Mouse (Mus musculus): ENCODE measurements at regions not wholly inside any gene's neighbourhood (a gene's known extent, or its start where the extent isn't known, plus 50 kb on each side); places are given as distances from the start of the nearest gene placed in this dataset.

DNA sequence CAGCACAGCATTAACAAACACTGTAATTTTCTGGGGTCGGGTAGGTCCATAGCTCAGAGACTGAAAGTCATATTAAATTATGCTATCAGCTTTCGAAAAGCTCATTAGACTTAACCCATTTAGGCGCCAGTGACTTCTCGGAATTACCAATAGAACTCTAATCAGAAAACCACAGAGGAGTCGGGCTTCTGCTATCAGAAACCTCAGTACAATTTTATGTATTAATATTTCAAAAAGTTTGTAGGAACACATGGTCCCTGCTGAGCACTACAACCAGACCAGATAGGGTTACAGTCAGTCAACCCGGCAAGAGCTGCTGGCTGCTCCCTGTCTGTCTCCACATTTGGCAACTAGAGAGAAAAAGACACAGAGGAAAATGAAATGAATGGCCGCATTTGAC, 647.3 kb upstream of the Pabpc4l start:
- no peak overlapping the region for H3K4me3 ChIP-seq (ENCODE audit: low read depth, low read length)
- no peaks in the 10 kb centered on the region for H3K36me3 ChIP-seq (ENCODE audit: control insufficient read depth, insufficient read depth, low read length)
- no peak overlapping the region for H3K27ac ChIP-seq (ENCODE audit: low read length)
- H3K9me3 ChIP-seq (replicated peaks; ENCODE audit: control insufficient read depth, low read length, poor library complexity, severe bottlenecking) = no peaks in the 10 kb centered on the region
- H3K9ac ChIP-seq (ENCODE audit: low read depth, low read length) = no peak overlapping the region
- no peak for ATAC-seq
- no peaks in the 10 kb centered on the region for H3K27me3 ChIP-seq (ENCODE audit: control insufficient read depth, insufficient read depth, low read depth, low read length)
- H3K4me2 ChIP-seq (ENCODE audit: low read length) = no peak overlapping the region
- no peaks in the 10 kb centered on the region for H3K4me1 ChIP-seq (ENCODE audit: control insufficient read depth, insufficient read depth, low read length)
- 81% methylated on average over 7 of the region's 7 CpGs for WGBS

DNA sequence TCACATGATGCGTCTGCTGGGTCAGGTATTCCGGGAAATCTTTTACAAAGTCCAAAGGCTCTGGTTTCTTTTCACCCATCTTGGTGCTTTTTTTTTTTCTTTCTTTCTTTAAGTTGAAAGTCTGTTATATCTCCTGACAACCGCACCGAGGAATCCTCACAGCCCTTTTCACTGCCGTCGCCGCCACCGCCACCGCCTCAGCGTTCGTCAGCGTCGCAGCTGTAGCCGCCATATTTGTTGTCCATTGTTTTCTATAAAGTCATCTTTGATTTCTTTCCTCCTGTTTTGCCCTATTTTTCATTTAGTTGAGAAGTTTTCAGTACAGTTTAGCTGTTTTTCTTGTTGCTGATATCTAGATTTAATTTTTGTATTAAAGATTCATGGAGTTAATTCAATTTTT, 603.5 kb upstream of the Pabpc4l start:
- H3K27me3 ChIP-seq (ENCODE audit: control insufficient read depth, insufficient read depth, low read depth, low read length) = no peaks in the 10 kb centered on the region
- H3K4me1 ChIP-seq (ENCODE audit: control insufficient read depth, insufficient read depth, low read length) = no peaks in the 10 kb centered on the region
- H3K4me2 ChIP-seq (ENCODE audit: low read length) = no peak overlapping the region
- WGBS = 97% methylated on average over 14 of the region's 14 CpGs
- H3K36me3 ChIP-seq (ENCODE audit: control insufficient read depth, insufficient read depth, low read length) = no peaks in the 10 kb centered on the region
- H3K9ac ChIP-seq (ENCODE audit: low read depth, low read length) = no peak overlapping the region
- H3K9me3 ChIP-seq (replicated peaks; ENCODE audit: control insufficient read depth, low read length, poor library complexity, severe bottlenecking) = no peaks in the 10 kb centered on the region
- no peak for ATAC-seq
- H3K4me3 ChIP-seq (ENCODE audit: low read depth, low read length) = no peak overlapping the region
- no peak overlapping the region for H3K27ac ChIP-seq (ENCODE audit: low read length)

DNA sequence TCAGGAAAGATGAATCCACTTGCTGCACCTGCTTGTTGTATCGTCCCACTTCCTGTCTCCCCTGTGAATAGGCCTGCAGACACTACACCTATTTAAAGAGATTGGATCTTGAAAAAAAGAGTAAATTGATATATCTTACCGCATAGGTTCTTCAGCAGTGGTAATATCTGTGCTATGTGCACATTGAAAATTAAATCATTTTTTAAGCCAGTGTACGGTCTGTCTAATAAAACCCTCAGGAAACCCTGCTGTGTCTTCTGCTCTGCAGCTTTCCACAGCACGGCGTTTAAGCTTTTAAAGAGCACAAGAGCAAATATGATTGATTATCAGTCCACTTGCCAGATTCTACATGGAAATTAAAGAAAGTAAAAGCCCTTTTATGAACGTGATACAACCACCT, 577.7 kb upstream of the Pabpc4l start:
- Histone ChIP-seq H3K4me2 (ENCODE audit: low read length) (no peak overlapping the region), H3K27me3 (ENCODE audit: control insufficient read depth, insufficient read depth, low read depth, low read length) (no peaks in the 10 kb centered on the region), H3K27ac (ENCODE audit: low read length) (no peak overlapping the region), H3K4me3 (ENCODE audit: low read depth, low read length) (no peak overlapping the region), H3K36me3 (ENCODE audit: control insufficient read depth, insufficient read depth, low read length) (no peaks in the 10 kb centered on the region), H3K4me1 (ENCODE audit: control insufficient read depth, insufficient read depth, low read length) (no peaks in the 10 kb centered on the region), H3K9ac (ENCODE audit: low read depth, low read length) (no peak overlapping the region), H3K9me3 (replicated peaks; ENCODE audit: control insufficient read depth, low read length, poor library complexity, severe bottlenecking) (no peaks in the 10 kb centered on the region)
- 62% methylated on average over 6 of the region's 6 CpGs for WGBS
- no peak for ATAC-seq

DNA sequence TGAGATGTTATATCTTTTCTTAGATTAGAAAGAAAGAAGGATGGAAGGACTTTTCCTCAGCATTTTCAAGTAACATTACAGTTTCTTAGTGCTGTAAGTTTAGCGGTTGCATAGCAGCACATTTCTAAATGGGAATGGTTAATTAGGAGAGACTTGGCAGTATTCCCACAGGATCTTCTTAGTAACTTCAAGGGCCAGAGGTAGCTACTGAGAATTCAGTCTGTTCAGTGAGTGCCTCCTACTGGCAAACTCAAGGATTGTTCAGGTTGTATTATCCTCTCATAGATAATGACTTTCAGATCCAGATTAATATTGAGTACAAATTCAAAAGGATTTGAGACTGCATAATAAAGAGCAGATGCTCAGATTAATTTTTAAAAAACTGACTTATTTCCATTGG, 571.3 kb upstream of the Pabpc4l start:
- H3K4me2 ChIP-seq (ENCODE audit: low read length) = no peak overlapping the region
- H3K4me1 ChIP-seq (ENCODE audit: control insufficient read depth, insufficient read depth, low read length) = no peaks in the 10 kb centered on the region
- no peak overlapping the region for H3K27ac ChIP-seq (ENCODE audit: low read length)
- no peak overlapping the region for H3K4me3 ChIP-seq (ENCODE audit: low read depth, low read length)
- no peak for ATAC-seq
- no peaks in the 10 kb centered on the region for H3K27me3 ChIP-seq (ENCODE audit: control insufficient read depth, insufficient read depth, low read depth, low read length)
- no peaks in the 10 kb centered on the region for H3K36me3 ChIP-seq (ENCODE audit: control insufficient read depth, insufficient read depth, low read length)
- WGBS = 40% methylated on average over 1 of the region's 1 CpGs
- H3K9me3 ChIP-seq (replicated peaks; ENCODE audit: control insufficient read depth, low read length, poor library complexity, severe bottlenecking) = no peaks in the 10 kb centered on the region
- H3K9ac ChIP-seq (ENCODE audit: low read depth, low read length) = no peak overlapping the region

DNA sequence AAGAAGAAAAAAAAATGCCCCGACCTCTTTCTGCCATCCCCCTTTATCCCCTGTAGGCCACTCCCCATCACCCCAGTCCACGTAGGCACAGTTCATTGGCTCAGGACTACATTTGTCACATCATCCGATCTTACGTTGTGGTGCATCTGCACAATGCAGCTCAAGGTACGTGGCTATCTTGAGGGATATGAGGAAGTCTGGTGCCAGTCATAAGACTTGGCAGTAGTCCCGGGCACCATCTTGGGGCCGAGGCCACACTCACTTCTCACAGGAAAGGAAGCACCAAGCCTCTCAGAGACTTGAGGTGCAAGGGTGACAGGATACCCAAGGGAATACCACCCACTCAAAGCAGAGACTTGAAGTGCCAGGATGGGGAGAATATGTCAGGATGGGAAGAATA, 570.5 kb upstream of the Pabpc4l start:
- no peak for ATAC-seq
- H3K4me2 ChIP-seq (ENCODE audit: low read length) = no peak overlapping the region
- H3K4me1 ChIP-seq (ENCODE audit: control insufficient read depth, insufficient read depth, low read length) = no peaks in the 10 kb centered on the region
- H3K27ac ChIP-seq (ENCODE audit: low read length) = no peak overlapping the region
- H3K9me3 ChIP-seq (replicated peaks; ENCODE audit: control insufficient read depth, low read length, poor library complexity, severe bottlenecking) = no peaks in the 10 kb centered on the region
- H3K9ac ChIP-seq (ENCODE audit: low read depth, low read length) = no peak overlapping the region
- H3K36me3 ChIP-seq (ENCODE audit: control insufficient read depth, insufficient read depth, low read length) = no peaks in the 10 kb centered on the region
- H3K27me3 ChIP-seq (ENCODE audit: control insufficient read depth, insufficient read depth, low read depth, low read length) = no peaks in the 10 kb centered on the region
- H3K4me3 ChIP-seq (ENCODE audit: low read depth, low read length) = no peak overlapping the region
- 90% methylated on average over 7 of the region's 7 CpGs for WGBS

DNA sequence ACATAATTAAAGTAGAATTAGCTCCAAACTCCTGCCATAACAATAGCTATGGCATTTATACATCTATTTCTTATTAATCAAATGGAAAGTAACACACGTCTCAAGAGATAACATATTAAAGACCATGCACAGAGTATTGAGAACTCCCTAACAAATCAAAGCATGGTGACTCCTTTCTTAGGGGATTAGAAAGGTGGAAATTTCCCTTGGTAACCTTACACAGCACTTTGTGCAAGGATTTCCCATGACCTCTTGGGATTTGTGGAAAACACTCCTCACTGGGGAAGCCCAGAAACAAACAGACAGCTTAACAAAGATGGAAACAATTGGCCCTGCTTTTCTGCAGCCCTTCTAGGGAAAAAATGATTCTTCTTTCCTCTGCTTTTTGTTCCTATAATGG, 562.4 kb upstream of the Pabpc4l start:
- H3K27me3 ChIP-seq (ENCODE audit: control insufficient read depth, insufficient read depth, low read depth, low read length) = no peaks in the 10 kb centered on the region
- ATAC-seq = no peak
- 16% methylated on average over 1 of the region's 1 CpGs for WGBS
- H3K36me3 ChIP-seq (ENCODE audit: control insufficient read depth, insufficient read depth, low read length) = no peaks in the 10 kb centered on the region
- H3K9ac ChIP-seq (ENCODE audit: low read depth, low read length) = no peak overlapping the region
- no peak overlapping the region for H3K4me2 ChIP-seq (ENCODE audit: low read length)
- H3K27ac ChIP-seq (ENCODE audit: low read length) = no peak overlapping the region
- H3K9me3 ChIP-seq (replicated peaks; ENCODE audit: control insufficient read depth, low read length, poor library complexity, severe bottlenecking) = no peaks in the 10 kb centered on the region
- H3K4me3 ChIP-seq (ENCODE audit: low read depth, low read length) = no peak overlapping the region
- H3K4me1 ChIP-seq (ENCODE audit: control insufficient read depth, insufficient read depth, low read length) = no peaks in the 10 kb centered on the region

DNA sequence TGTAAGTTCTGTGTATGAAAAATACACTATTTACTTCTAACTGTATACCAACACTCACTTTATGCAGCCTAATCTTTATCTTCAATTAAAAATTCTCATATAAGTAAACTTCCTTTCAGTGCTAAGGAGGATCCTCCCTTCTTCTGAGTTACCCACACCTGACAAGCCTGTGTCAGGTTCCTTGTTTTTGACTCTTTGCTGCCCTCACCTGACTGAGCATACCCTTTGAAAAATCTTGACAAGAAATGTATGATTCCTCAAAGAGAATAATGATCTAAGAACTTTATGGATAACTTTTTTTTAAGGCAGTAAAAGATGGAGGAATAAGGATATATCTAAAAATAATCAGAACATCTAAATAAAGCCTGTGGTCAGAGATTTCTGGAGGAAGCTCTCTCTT, 550.9 kb upstream of the Pabpc4l start:
- ATAC-seq = no peak
- Histone ChIP-seq H3K4me1 (ENCODE audit: control insufficient read depth, insufficient read depth, low read length) (no peaks in the 10 kb centered on the region), H3K27ac (ENCODE audit: low read length) (no peak overlapping the region), H3K4me3 (ENCODE audit: low read depth, low read length) (no peak overlapping the region), H3K36me3 (ENCODE audit: control insufficient read depth, insufficient read depth, low read length) (no peaks in the 10 kb centered on the region), H3K9me3 (replicated peaks; ENCODE audit: control insufficient read depth, low read length, poor library complexity, severe bottlenecking) (no peaks in the 10 kb centered on the region), H3K9ac (ENCODE audit: low read depth, low read length) (no peak overlapping the region), H3K27me3 (ENCODE audit: control insufficient read depth, insufficient read depth, low read depth, low read length) (no peaks in the 10 kb centered on the region), H3K4me2 (ENCODE audit: low read length) (no peak overlapping the region)

DNA sequence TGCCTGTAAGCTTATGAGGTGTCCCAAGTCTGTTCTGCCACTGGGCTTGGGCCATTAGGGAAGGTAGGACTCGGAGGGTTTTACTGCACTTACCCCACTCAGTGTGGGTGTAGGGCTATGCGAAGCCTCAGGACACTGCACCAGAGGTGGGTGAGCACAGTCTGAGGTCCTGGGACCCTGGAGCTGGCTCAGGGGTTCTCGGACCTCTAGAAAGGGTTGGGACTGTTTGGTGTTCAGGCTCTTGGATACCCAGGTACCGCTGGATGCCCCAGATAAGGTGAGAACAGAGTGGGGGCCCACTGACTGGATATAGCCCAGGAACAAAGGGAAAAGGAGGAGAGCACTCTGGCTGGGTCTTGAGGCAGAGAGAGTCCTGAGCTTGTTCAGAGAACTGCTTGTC, 522.7 kb upstream of the Pabpc4l start:
- no peaks in the 10 kb centered on the region for H3K4me1 ChIP-seq (ENCODE audit: control insufficient read depth, insufficient read depth, low read length)
- H3K9me3 ChIP-seq (replicated peaks; ENCODE audit: control insufficient read depth, low read length, poor library complexity, severe bottlenecking) = no peaks in the 10 kb centered on the region
- 95% methylated on average over 4 of the region's 4 CpGs for WGBS
- no peak for ATAC-seq
- no peaks in the 10 kb centered on the region for H3K27me3 ChIP-seq (ENCODE audit: control insufficient read depth, insufficient read depth, low read depth, low read length)
- no peak overlapping the region for H3K4me3 ChIP-seq (ENCODE audit: low read depth, low read length)
- no peak overlapping the region for H3K4me2 ChIP-seq (ENCODE audit: low read length)
- no peak overlapping the region for H3K27ac ChIP-seq (ENCODE audit: low read length)
- no peaks in the 10 kb centered on the region for H3K36me3 ChIP-seq (ENCODE audit: control insufficient read depth, insufficient read depth, low read length)
- no peak overlapping the region for H3K9ac ChIP-seq (ENCODE audit: low read depth, low read length)

DNA sequence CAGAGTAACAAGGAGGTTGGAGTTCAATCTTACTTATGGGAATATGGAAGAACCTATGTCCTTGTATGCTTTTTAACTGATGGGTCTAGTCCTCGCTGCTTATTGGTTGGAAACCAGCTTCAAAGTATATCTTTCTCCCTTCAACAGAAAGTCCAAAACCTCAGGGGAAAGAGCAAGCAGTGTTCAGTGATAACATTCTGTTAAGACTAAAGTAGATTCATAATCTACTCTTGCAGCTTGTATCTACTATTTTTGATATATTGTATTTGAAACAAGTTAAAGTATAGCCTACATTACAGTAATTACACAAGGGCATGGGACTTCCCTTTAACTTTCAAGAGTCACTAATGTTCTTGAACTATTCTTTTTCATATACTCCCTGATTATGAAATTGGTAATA, 522.0 kb upstream of the Pabpc4l start:
- H3K36me3 ChIP-seq (ENCODE audit: control insufficient read depth, insufficient read depth, low read length) = no peaks in the 10 kb centered on the region
- no peak overlapping the region for H3K9ac ChIP-seq (ENCODE audit: low read depth, low read length)
- H3K4me2 ChIP-seq (ENCODE audit: low read length) = no peak overlapping the region
- H3K4me1 ChIP-seq (ENCODE audit: control insufficient read depth, insufficient read depth, low read length) = no peaks in the 10 kb centered on the region
- no peak overlapping the region for H3K27ac ChIP-seq (ENCODE audit: low read length)
- no peak overlapping the region for H3K4me3 ChIP-seq (ENCODE audit: low read depth, low read length)
- ATAC-seq = no peak
- H3K9me3 ChIP-seq (replicated peaks; ENCODE audit: control insufficient read depth, low read length, poor library complexity, severe bottlenecking) = no peaks in the 10 kb centered on the region
- whole genome bisulfite sequencing = 81% methylated on average over 1 of the region's 1 CpGs
- no peaks in the 10 kb centered on the region for H3K27me3 ChIP-seq (ENCODE audit: control insufficient read depth, insufficient read depth, low read depth, low read length)

DNA sequence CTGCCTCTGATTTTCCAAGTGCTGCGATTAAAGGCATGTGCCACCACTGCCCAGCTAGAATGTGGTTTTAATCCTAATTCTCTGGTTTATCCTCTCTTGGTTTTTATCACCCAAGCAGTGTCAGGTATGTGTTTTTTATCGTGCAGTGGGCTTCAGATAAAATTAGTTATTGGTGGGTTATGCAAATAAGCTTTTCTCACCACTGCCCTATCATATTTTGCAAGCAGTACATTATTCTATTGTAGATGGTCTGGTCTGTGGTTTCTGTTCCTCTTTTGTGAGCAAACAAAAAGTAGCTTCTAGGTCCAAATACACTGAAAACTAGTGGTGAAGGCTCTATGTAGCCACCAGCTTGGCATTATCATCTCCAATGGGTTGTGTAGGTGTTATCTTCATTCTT, 503.4 kb upstream of the Pabpc4l start:
- ATAC-seq = no peak

More for the DNA sequence above, 503.4 kb upstream of the Pabpc4l start:
- Histone ChIP-seq H3K4me3 (ENCODE audit: low read depth, low read length) (no peak overlapping the region), H3K36me3 (ENCODE audit: control insufficient read depth, insufficient read depth, low read length) (no peaks in the 10 kb centered on the region), H3K27ac (ENCODE audit: low read length) (no peak overlapping the region), H3K27me3 (ENCODE audit: control insufficient read depth, insufficient read depth, low read depth, low read length) (no peaks in the 10 kb centered on the region), H3K4me1 (ENCODE audit: control insufficient read depth, insufficient read depth, low read length) (no peaks in the 10 kb centered on the region), H3K9me3 (replicated peaks; ENCODE audit: control insufficient read depth, low read length, poor library complexity, severe bottlenecking) (no peaks in the 10 kb centered on the region), H3K9ac (ENCODE audit: low read depth, low read length) (no peak overlapping the region), H3K4me2 (ENCODE audit: low read length) (no peak overlapping the region)
- WGBS = 86% methylated on average over 2 of the region's 2 CpGs

Measured in midbrain, embryonic 16.5 days (tissue).